Mouse (Mus musculus) fat pad, adult 2 months (tissue): ENCODE results near the gene Vars2.
A peak's percentile ranks its signal among the peaks of the same experiment; 100 is the strongest.

Experiments used
- DNase-seq: peaks from one replicate; pipeline ENCODE4 v3.0.0-alpha.2; 2011; ENCODE audit warnings: low read depth, low spot score; ENCODE audit errors: extremely low read depth

The Vars2 gene

DNA sequence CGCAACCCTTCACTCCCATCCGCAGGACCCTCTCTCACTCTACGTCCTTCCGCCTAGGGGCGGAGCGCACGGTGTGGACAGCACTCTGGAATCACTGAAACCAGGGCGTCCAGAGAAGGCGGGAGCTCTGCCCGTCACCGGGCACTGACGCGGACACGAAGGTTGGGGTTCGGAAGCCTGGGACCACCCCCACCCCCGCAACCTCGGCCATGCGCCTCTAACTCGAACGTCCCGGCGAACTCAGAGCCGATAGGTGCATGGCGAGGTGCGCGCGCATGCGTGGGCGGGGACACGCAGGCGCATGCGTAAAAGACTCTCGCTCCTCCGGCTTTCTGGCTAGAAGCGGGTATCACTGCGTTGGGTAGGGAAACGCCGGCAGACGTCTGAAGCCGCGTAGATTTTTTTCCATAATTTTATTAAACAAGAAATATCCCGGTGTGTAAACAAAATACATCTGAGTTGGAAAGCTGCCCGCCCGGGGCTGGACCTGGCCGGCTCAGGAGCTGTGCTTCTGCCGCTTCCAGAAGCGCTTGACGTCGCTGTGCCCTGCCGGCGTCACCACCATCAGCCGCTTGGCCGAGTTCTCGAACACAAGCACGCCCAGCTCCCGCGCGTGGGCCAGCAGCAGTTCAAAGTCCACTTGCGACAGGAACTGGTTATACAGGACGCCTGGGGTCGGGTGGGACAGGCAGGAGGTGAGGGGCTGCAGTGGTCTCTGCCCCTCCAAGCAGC, at the start of gene Vars2:
Gene Vars2, minus strand, starts transcription at position 259 of the 732 bp plus-strand sequence.
- no peak for DNase-seq

DNA sequence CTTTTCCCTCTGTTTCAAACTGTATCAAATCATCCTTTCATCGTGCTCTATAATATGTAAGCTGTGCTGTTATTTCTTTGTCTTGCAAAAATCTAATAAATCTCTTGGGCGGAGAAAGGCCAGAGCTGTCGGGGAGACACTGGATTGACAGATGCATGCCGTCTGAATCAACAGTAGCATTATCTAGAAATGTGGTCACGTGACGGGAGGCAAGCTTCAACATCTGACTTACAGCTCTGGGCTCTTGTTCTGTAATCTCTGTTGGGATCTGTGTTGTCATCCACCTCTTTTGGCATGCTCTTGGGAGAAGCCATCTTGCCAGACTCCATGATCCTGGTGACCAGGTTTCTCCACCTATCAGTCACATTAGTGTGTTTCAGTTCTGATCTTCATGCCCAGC, 49.7 kb upstream of the Vars2 start:
- no peak for DNase-seq

GRCm38 (mm10) chr17:35716114-35716513, 48.7 kb upstream of the Vars2 start:
- DNase-seq, result no peak

- no peak for DNase-seq
Observed at GRCm38 (mm10) chr17:35710705-35711347, 43.4 kb upstream of the Vars2 start.

GRCm38 (mm10) chr17:35708611-35709010, 41.2 kb upstream of the Vars2 start:
- no peak for DNase-seq

DNA sequence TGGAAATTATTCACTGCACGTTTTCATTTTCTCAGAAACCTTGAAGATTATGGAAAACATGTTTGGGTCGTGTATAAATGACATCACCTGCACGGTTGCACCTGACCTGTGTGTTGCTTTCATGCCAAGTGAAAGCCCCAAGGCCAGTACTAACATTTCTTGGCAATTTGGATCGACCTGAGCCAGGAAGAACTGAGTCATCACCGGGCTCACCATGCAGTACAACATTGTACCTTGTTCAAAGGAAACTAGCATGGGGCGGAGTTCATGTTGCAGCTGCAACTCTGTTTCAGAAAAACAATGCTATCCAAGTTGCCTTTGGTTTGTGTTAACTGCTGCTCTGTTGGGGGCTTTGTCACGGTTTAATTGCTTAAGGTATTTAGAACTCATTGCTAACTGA, 40.5 kb upstream of the Vars2 start:
- DNase-seq, result no peak

GRCm38 (mm10) chr17:35705836-35706235, 38.4 kb upstream of the Vars2 start:
- no peak for DNase-seq

DNA sequence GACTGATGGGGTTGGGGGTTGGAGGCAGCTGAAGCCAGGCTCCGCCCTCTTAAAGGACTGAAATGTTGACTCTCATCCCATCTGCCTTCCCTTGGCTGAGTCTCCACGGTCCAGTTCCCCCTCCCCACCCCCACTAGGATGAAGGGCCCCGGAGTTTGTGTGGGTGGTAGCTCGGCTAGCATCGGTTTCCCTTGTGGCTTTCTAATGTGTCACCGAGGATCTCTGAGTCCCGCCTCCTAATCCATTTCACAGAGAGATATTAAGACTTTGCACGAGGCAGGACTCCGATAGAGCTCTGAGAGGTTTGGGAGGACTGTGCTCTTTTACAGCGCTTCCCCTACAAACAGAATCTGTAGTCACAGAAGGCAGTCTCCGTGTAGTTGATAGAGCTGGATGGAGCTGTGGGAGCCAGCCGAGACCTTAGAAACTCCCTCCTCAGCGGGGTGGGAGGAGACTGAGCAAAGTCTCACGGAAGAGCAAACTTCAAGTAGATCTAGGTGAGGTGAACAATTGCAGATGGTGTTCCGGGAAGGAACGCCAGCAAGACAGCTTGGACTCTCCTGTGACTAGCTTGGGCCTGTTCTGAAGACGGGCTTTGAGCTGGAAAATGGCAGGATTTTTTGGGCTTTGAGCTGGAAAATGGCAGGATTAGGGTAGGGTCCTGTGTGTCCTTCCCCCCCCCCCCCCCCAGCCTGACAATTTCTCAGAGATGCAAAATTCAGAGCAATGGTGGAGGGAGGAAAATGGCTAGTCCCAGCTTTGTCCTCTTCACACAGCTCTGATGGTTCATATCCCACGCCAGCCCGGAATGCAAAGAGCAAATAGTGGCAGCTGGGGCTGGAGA, 37.5 kb upstream of the Vars2 start, which contains the start of gene Ddr1:
Gene Ddr1, minus strand, starts transcription at position 1 of the 844 bp plus-strand sequence.
- DNase-seq, result no peak

GRCm38 (mm10) chr17:35703751-35704271, 36.4 kb upstream of the Vars2 start:
- no peak for DNase-seq

GRCm38 (mm10) chr17:35703065-35703464, 35.7 kb upstream of the Vars2 start:
- DNase-seq, result no peak

DNA sequence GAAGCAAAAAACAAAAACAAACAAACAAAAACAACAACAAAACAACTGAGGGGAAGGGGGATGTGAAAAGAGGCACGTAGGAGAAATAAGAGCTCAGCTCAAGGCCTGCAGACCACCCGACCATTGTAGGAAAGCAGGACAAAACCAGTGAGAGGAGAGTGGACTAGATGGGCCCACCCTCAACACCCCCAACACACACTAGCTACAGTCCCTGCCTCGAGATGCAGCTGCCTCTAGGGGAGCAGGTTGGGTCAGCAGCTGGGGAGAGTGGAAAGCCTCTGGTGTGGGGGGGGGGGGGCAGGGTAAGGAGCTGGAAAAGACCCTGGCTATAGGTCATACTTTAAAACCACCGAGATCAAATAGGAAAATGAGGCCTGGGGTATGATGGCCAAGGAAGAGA, 35.2 kb upstream of the Vars2 start:
- DNase-seq, result no peak

DNA sequence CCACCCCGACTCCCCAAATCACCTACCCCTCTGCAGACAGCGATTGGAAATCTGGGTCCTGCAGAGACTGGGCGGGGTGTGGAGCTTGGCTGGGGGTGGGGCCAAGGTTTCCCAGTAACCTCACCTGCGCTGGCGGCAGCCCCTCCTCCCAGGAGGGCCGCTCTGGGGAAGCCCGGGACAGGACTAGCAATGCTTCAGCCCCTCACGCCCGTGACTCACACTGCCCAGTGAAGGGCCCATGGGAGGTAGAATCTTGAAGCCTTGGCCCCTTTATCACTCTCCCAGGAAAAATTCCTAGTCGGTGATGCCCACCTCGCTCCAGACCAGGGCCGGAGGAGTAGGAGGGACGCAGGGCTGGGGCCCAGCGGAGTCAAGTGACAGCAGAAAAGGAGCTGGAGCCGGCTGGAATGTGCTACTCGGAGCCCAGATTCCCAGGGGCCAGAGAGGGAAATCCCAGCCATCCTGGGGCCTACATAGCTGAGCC, 34.6 kb upstream of the Vars2 start:
- DNase-seq, result no peak

DNA sequence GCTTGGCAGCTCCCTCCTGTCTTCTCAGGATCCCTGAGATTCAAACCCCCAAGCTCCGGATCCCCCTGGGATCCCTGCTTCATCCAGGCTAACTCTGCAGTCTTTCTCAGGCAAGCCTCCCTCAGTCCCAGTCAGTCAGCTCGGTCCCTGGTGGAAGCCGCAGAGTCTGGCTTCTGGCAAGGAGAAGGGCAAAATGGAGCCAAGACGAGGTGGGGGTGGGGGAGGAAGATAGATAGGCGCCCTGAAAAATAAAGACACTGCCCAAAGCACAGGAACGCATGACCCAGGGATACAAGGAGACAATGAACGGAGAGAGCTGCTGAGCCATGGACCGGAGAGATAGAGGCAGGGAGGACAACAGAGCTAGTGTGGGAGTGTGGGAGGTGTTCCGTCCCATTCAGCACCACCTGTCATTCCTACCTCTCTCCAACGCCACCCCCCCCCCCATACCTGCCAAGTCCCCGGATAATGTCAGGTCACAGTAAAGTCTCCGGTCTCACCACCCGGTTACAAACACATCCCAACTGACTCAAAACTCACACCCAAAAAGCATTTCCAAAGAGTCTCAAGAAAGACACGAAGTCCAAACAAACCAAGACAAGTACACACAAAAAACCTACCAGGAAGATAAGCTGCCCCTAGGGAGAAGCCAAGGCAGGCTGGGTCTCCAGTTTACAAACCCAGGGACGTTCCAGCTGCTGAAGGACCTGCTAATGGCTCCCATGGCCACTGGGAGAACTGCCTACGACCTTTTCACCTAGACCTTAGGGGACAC, 34.0 kb upstream of the Vars2 start:
- DNase-seq, result no peak

DNA sequence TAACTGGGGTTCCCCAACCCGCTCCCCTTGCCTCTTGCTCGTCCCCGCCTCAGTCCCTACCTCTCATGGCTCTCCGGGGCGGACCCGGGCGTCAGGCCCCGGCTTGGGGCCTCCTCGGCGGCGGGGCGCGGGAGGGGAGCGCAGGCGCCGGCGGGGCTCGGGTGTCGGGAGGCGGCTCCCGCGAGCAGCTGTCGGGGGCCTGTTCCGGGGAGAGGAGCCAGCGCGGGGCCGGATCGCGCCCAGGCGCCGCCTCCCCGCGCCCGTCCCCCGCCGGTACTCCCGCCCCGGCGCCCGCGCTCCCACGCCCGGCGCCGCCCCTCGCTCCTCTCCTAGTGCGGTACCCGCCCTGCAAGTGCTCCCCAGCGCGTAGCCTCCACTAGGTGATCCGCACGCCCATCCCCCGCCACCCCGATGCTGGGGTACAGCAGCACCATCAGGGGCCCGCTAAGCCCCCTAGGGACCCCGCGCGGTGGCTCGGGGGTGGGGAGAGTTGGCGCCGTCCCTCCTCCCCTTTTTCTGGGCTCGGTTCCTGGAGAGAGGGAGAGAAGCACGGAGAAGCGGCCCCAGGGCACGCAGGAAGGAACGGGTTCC, 33.1 kb upstream of the Vars2 start:
- DNase-seq, result no peak

DNA sequence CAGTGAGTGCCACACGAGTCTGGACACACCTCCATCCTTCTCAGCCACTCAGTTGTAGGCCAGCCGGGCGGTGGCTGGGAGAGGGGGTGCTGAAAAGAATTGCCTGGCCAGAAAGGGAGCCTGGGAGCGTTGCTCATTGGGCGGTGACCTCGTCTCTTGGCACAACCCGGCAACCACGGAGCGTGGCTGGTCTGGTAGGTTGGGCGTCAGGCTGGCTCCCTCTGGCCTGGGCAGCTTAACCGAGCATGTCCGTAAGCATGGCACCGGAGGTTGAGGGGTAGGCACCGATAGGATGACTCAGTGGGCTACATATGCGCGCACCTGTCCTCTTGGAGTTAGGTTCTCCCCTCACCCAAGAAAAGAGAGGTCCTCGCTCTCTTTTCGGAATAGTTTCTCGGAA, 32.5 kb upstream of the Vars2 start:
- no peak for DNase-seq

DNA sequence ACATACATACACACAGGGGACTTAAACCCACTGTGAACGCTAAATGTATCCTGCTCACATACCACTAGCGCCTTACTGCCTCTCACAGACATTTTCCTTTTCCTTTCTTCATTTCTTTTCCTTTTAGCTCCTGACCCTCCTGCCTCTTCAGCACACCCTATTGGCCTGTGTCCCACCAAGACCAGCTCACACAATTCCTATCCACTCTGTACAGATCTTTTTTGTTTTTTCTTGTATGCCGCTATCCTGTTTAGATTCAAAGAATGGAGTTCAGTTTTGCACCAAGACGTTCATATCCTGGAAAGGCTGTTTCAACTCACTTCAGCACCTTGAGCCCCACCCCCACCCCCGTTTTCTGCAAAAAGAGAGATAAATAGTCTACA, 31.1 kb upstream of the Vars2 start:
- DNase-seq, result no peak

- peak; percentile 88 for DNase-seq
Observed at GRCm38 (mm10) chr17:35697759-35698500, 30.5 kb upstream of the Vars2 start.

- no peak for DNase-seq
Observed at GRCm38 (mm10) chr17:35697429-35697758, 30.0 kb upstream of the Vars2 start.

DNA sequence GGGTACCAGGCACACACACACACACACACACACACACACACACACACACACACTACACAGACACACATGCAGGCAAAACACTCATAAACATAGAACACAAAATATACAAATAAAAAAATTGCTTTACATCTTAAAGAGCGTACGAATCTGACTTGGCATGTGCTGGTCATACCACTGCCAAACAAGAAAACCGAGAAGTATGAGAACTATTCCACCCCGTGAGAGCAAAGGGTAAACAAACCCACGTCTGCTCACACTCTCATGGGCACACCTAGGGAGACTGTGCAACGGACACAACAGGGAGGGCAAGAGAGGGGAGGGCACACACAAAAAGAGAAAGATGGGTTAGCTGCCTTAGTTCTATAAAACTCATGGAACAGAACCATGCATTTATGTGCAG, 29.3 kb upstream of the Vars2 start:
- DNase-seq, result no peak

DNA sequence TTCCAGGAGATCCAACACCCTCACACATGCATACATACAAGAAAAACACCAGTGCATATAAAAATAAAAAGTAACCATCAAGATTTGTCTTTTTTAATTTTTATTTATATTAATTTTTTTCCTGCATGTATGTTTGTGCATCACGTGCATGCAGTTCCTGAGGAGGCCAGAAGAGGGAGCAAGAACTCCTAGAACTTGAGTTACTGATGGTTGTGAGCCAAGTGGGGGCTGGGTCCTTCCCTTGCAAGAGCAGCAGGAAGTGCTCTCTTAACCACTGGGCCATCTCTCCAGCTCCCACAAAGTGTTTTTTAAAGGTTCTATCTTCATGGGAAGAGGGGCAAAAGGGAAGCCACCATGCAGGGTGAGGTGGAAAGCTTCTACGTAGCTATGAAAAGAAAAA, 27.9 kb upstream of the Vars2 start:
- DNase-seq, result no peak
